Mouse (Mus musculus) limb, embryonic 14.5 days (tissue): ENCODE data around the gene Rapsn. TPM values are rescaled to one million over a fixed set of nuclear protein-coding genes. Genes with fewer than 3 reads are reported as not detected.

Experiments used
- ATAC-seq: fragments of 200-750 bp; cut with Nextera tagmentation; 2 replicates; pipeline ENCODE4 v1.8.0; 2017; ENCODE audit warnings: low read depth, moderate number of reproducible peaks, moderate TSS enrichment; ENCODE audit not compliant: low FRiP score
- DNase-seq: peaks from one replicate; pipeline ENCODE4 v3.0.0-alpha.2; 2015; ENCODE audit warnings: low spot score
- H3K27ac ChIP-seq: fragments of 300-500 bp; sonication (generic); replicated peaks from 2 replicates; pipeline ENCODE4 v1.5.1; 2014; ENCODE audit warnings: low read depth, mild to moderate bottlenecking, low read length, moderate library complexity, mixed read lengths
- H3K27me3 ChIP-seq: fragments of 300-500 bp; sonication (generic); 2 replicates; pipeline ENCODE4 v1.6.1; 2014; ENCODE audit warnings: low read length, mixed read lengths; ENCODE audit not compliant: control insufficient read depth, insufficient read depth
- H3K36me3 ChIP-seq: fragments of 300-500 bp; sonication (generic); 2 replicates; pipeline ENCODE4 v1.6.1; 2014; ENCODE audit warnings: mild to moderate bottlenecking, low read length, moderate library complexity, mixed read lengths; ENCODE audit not compliant: control insufficient read depth, insufficient read depth
- H3K4me1 ChIP-seq: fragments of 300-500 bp; sonication (generic); 2 replicates; pipeline ENCODE4 v1.6.1; 2014; ENCODE audit warnings: antibody characterized with exemption, low read length, mixed read lengths; ENCODE audit not compliant: control insufficient read depth, insufficient read depth
- H3K4me2 ChIP-seq: fragments of 300-500 bp; sonication (generic); replicated peaks from 2 replicates; pipeline ENCODE4 v1.6.1; 2014; ENCODE audit warnings: low read depth, mild to moderate bottlenecking, low read length, moderate library complexity; ENCODE audit not compliant: severe bottlenecking
- H3K4me3 ChIP-seq: fragments of 300-500 bp; sonication (generic); replicated peaks from 2 replicates; pipeline ENCODE4 v1.5.1; 2014; ENCODE audit warnings: low read length
- H3K9ac ChIP-seq: fragments of 300-500 bp; sonication (generic); 2 replicates; pipeline ENCODE4 v1.6.1; 2014; ENCODE audit warnings: mild to moderate bottlenecking, low read depth, low read length, moderate library complexity; ENCODE audit not compliant: severe bottlenecking
- H3K9me3 ChIP-seq: fragments of 300-500 bp; sonication (generic); 2 replicates; pipeline ENCODE4 v1.6.1; 2016; ENCODE audit warnings: low read length; ENCODE audit not compliant: control insufficient read depth
- POLR2A ChIP-seq: fragments of 200-500 bp; IDR thresholded peaks from 2 replicates; pipeline ENCODE4 v1.8.0; 2012; ENCODE audit warnings: inconsistent platforms, mild to moderate bottlenecking, moderate library complexity, borderline replicate concordance; ENCODE audit not compliant: insufficient read depth, insufficient read length; ENCODE audit errors: extremely low read depth
- WGBS: fragments of 180-500 bp; shearing (Covaris S2); extraction: QIAGEN DNeasy Blood & Tissue Kit; methylation state at CpG from one replicate; pipeline ENCODE4 v1.1.7; 2014; 5-methylcytosine and 5-hydroxymethylcytosine counted together
- polyA plus RNA-seq, 2 experiments: library from polyadenylated mRNA; depleted of rRNA in 1 of 2; stranded (reverse) in 1 of 2; unstranded in 1 of 2; fragments of >200 nt; fragmentation: Nextera tagmentation in 1 of 2; extraction: Ambion mirVana in 1 of 2; gene quantifications; 2 replicates each; pipeline versions ENCODE4 v1.2.1 to v1.2.3; 2012 to 2014

Gene Rapsn
- polyA plus RNA-seq, 2 experiments, result 24.9 to 26.5 TPM

- WGBS, result 76% methylated on average over 3 of the region's 3 CpGs
- no peak overlapping the region for H3K9ac ChIP-seq
- no peak overlapping the region for H3K4me2 ChIP-seq
- no peak overlapping the region for H3K27ac ChIP-seq
- DNase-seq (no peak), ATAC-seq (no peak)
- no peaks in the 10 kb centered on the region for H3K9me3 ChIP-seq
- H3K36me3 ChIP-seq, result peaks cover 56% of the 10 kb centered on the region
- H3K27me3 ChIP-seq, result no peaks in the 10 kb centered on the region
- TF ChIP-seq POLR2A, result no peak
- H3K4me3 ChIP-seq, result no peak overlapping the region
- H3K4me1 ChIP-seq, result peaks cover 19% of the 10 kb centered on the region
Measured at GRCm38 (mm10) chr2:91066455-91066854, 31.0 kb downstream of the Rapsn start.

DNA sequence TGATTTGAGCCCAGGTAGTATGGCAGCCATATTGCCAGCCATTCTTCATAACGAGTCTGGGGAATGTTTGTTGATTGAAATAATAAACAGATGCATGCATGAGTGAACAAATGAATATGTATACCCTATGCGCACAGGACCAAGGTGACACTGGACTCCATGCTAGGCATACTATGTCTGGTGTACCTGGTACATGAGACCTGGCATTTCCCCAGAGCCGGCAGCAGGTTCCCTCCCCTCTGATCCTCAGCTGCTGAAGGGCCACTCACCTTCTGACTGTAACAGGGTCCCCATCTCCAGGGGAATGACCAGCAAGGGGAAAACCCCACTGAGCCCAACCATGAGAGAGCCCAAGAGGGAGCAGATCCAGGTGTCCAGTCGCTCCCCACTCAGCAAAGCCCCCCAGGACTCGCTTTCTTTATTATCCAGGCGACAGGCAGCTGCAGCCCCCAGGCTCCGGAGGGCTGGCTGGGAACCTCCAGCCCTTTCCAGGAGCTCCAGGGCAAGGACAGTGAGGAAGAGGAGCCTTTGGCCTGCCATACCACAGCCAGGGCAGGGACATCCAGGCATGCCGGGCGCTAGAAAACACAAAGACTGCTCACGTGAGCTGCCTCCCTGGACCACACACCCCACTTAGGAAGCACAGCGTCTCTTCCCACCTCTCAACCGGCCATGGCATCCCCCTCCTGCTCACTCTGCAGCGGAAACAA lies 32.9 kb downstream of the Rapsn start:
- Histone ChIP-seq H3K9ac (peak overlapping the region; percentile 74), H3K27ac (no peak overlapping the region), H3K36me3 (peaks cover 38% of the 10 kb centered on the region), H3K9me3 (no peaks in the 10 kb centered on the region), H3K27me3 (no peaks in the 10 kb centered on the region), H3K4me1 (peaks cover 19% of the 10 kb centered on the region), H3K4me2 (peak overlapping the region; percentile 90), H3K4me3 (peak overlapping the region; percentile 67)
- WGBS, result 54% methylated on average over 13 of the region's 13 CpGs
- no peak for TF ChIP-seq POLR2A
- DNase-seq, result no peak
- ATAC-seq, result no peak

GRCm38 (mm10) chr2:91068872-91069165 lies 33.4 kb downstream of the Rapsn start:
- H3K27ac ChIP-seq, result 0 out of 2 replicates have a peak overlapping the region, but pooled peaks have one; percentile 72

DNA sequence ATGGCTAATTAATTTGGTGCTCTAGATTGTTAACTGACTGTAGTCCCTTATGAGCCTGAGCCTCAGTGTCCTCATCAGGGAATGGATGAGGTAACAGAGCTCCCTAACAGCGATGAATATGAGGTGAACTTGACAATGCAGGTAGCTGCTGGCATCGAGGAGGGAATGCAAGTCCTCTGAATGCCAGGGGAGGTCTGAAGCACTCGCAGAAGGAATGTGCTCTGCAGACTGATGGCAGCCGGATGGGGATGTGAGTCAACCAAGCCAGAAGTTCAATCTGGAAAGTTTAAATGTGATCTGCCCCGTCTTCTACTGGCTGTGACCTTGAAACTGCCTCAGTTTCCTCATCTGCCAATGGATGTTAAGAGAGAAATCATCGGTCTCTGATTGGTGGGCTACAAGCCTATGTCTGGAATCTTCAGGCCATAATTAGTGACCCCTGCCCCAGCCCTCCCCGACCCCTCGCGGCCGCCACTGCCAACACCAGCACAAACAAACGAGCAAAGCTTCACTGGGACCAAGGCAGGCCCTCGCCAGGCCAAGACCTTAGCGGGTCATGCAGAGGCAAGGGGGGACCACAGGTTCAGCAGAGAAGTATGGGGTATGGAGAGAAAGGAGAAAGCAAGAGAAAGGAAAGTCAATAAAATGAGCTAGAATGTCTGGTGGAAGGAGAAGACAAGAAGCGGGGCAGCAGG lies 34.0 kb downstream of the Rapsn start:
- TF ChIP-seq POLR2A, result no peak
- Histone ChIP-seq H3K9me3 (no peaks in the 10 kb centered on the region), H3K27ac (peak overlapping the region; percentile 72), H3K9ac (peak overlapping the region; percentile 74), H3K4me3 (peak overlapping the region; percentile 67), H3K4me1 (peaks cover 19% of the 10 kb centered on the region), H3K4me2 (peak overlapping the region; percentile 90), H3K27me3 (no peaks in the 10 kb centered on the region), H3K36me3 (peaks cover 26% of the 10 kb centered on the region)
- DNase-seq, result no peak
- ATAC-seq, result no peak
- WGBS, result 5% methylated on average over 14 of the region's 14 CpGs

More at GRCm38 (mm10) chr2:91068872-91069165, 33.4 kb downstream of the Rapsn start:
- peaks cover 33% of the 10 kb centered on the region for H3K36me3 ChIP-seq
- no peak for ATAC-seq
- peak overlapping the region; percentile 90 for H3K4me2 ChIP-seq
- H3K27me3 ChIP-seq, result no peaks in the 10 kb centered on the region
- no peak for TF ChIP-seq POLR2A
- H3K4me3 ChIP-seq, result peak overlapping the region; percentile 67
- H3K9ac ChIP-seq, result peak overlapping the region; percentile 74
- H3K4me1 ChIP-seq, result peaks cover 19% of the 10 kb centered on the region
- no peaks in the 10 kb centered on the region for H3K9me3 ChIP-seq
- DNase-seq, result no peak
- 31% methylated on average over 6 of the region's 6 CpGs for WGBS

DNA sequence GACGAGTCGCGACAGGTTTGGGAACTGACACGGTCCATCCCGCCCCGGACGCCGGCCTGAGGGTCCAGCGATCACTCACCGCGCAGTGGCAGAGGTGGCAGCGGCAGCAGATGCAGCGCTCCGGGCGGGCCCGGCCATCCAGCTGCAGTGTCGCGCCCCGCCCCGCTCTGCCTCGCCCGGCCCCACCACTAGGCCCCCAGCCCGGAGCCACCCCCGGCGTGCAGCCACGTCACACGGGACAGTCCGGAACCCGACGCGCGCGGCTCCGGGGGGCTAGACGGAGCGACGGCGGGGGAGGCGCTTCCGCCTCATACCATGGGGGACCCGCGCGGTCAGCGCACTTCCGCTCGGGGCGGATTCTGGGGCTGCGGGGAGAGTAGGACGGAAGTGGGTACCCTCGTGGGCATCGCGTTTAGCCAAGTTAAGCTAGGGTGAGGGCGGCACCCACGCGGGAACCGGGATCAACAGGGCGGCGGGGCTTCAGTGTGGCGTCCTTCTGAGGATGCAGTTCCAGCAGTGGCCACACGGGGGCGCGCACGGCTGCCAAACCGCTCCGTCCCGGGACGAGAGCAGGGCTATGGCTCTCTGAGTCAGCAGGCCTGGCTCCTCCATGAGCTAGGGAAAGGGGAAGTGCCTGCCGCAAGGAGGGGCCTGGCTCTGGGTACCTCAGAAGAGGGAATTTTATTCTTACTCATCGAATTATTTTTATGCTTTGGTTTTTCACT lies 34.8 kb downstream of the Rapsn start, which contains the start of gene Slc39a13:
Gene Slc39a13 (minus strand): TSS at position 342 of the 725 bp plus-strand sequence.
- Histone ChIP-seq H3K36me3 (peaks cover 21% of the 10 kb centered on the region), H3K4me3 (peak within 1 kb of the TSS; percentile 67), H3K9me3 (no peaks in the 10 kb centered on the region), H3K9ac (peak within 1 kb of the TSS; percentile 74), H3K4me1 (peaks cover 19% of the 10 kb centered on the region), H3K27me3 (no peaks in the 10 kb centered on the region), H3K27ac (peak within 1 kb of the TSS; percentile 72), H3K4me2 (peak within 1 kb of the TSS; percentile 90)
- ATAC-seq, result peak; percentile 97
- peak; percentile 64; the same call in 1 of the 2 replicates for TF ChIP-seq POLR2A
- under 1% methylated on average over 69 of the region's 69 CpGs for WGBS
- DNase-seq, result peak; percentile 95
